Mouse (Mus musculus): ENCODE data around the gene Olfr1406.
"Not testable (repeated sequence)": the region's sequence is repeated elsewhere in the genome, so short reads cannot be mapped to it uniquely, and the experiment has no call there.

Gene Olfr1406

GRCm38 (mm10) chr1:173190540-173190939, at the start of gene Olfr1406:
TSS of gene Olfr1406 (minus strand) at chr1:173190640.
- no peak for DNase-seq (ENCODE audit: low read depth, low spot score)

GRCm38 (mm10) chr1:173237004-173237403, 46.6 kb upstream of the Olfr1406 start:
- not testable (repeated sequence) for DNase-seq (ENCODE audit: low read depth, low spot score)

- no peak for DNase-seq (ENCODE audit: low read depth, low spot score)
These were observed 36.6 kb upstream of the Olfr1406 start, which contains the start of gene Fcer1a for GRCm38 (mm10) chr1:173227081-173227480. TSS of gene Fcer1a (minus strand) at chr1:173227214.

GRCm38 (mm10) chr1:173216481-173216880, 26.0 kb upstream of the Olfr1406 start:
- DNase-seq (ENCODE audit: low read depth, low spot score): no peak

GRCm38 (mm10) chr1:173212092-173212491, 21.7 kb upstream of the Olfr1406 start, which contains the start of gene Olfr1404:
TSS of gene Olfr1404 (plus strand) at chr1:173212392.
- DNase-seq (ENCODE audit: low read depth, low spot score): no peak

- no peak for DNase-seq (ENCODE audit: low read depth, low spot score)
These were observed 7.1 kb upstream of the Olfr1406 start, which contains the start of gene Olfr218 for GRCm38 (mm10) chr1:173197508-173197907. TSS of gene Olfr218 (plus strand) at chr1:173197808.

- DNase-seq (ENCODE audit: low read depth, low spot score): no peak
These were observed 5.9 kb upstream of the Olfr1406 start for GRCm38 (mm10) chr1:173196359-173196758.

GRCm38 (mm10) chr1:173192059-173192458, 1.6 kb upstream of the Olfr1406 start:
- DNase-seq (ENCODE audit: low read depth, low spot score): no peak

GRCm38 (mm10) chr1:173174154-173174842, 16.1 kb downstream of the Olfr1406 start:
- DNase-seq (ENCODE audit: low read depth, low spot score): no peak

- no peak for DNase-seq (ENCODE audit: low read depth, low spot score)
These were observed 53.2 kb downstream of the Olfr1406 start, which contains the start of gene Olfr1408 for GRCm38 (mm10) chr1:173137274-173137673. TSS of gene Olfr1408 (minus strand) at chr1:173137374.
